8 mouse cellular contexts compared by ENCODE assay signal in genomic region chr7:45121404-45121803, GRCm38 (mm10). TPM values are rescaled to one million over a fixed set of nuclear protein-coding genes. Genes with fewer than 3 reads are reported as not detected.
DNase-seq lines count a peak whose midpoint lies in the region; ATAC-seq lines count a peak whose summit lies in the region.

No protein-coding gene starts in this region.

- intact Hi-C loops in left cerebral cortex, postnatal 14 days (cut with DNase I) = loop anchor here (5.0 kb wide), 1 partner anchor 39 kb away; no protein-coding TSS in a partner anchor

- no peak overlapping the region for H3K27ac ChIP-seq in neural tube, embryonic 12.5 days
- 0 out of 2 replicates have a peak overlapping the region, but pooled peaks have one; percentile 11 for H3K27ac ChIP-seq in embryonic facial prominence, embryonic 13.5 days
- peak overlapping the region; percentile 60 for H3K27ac ChIP-seq in kidney, embryonic 15.5 days

- H3K9me3 ChIP-seq in neural tube, embryonic 12.5 days = no peaks in the 10 kb centered on the region
- H3K9me3 ChIP-seq in embryonic facial prominence, embryonic 13.5 days = no peaks in the 10 kb centered on the region
- no peaks in the 10 kb centered on the region for H3K9me3 ChIP-seq in kidney, embryonic 15.5 days (replicated peaks)

- ATAC-seq in neural tube, embryonic 12.5 days (ENCODE audit: low FRiP score, low read depth) = no peak
- no peak for ATAC-seq in embryonic facial prominence, embryonic 13.5 days (ENCODE audit: insufficient number of reproducible peaks, insufficient read depth, low FRiP score, low TSS enrichment, low read depth)
- no peak for ATAC-seq in kidney, embryonic 15.5 days (replicated peaks; ENCODE audit: low FRiP score)

- no peaks in the 10 kb centered on the region for H3K27me3 ChIP-seq in neural tube, embryonic 12.5 days (replicated peaks)
- H3K27me3 ChIP-seq in embryonic facial prominence, embryonic 13.5 days = no peaks in the 10 kb centered on the region
- no peaks in the 10 kb centered on the region for H3K27me3 ChIP-seq in kidney, embryonic 15.5 days

- no peak for DNase-seq in neural tube, embryonic 10.5 days (ENCODE audit: extremely low spot score, low spot score)
- DNase-seq in lung, postnatal 36 days = peak; percentile 86
- peak; percentile 87 for DNase-seq in thymus, postnatal 14 days
- no peak for DNase-seq in yolk sac, embryonic 10.5 days (ENCODE audit: low spot score)
- DNase-seq in left cerebral cortex, postnatal 14 days (ENCODE audit: low spot score in 2 of 2) = no peak

- H3K36me3 ChIP-seq in neural tube, embryonic 12.5 days = peaks cover 57% of the 10 kb centered on the region
- peaks cover 63% of the 10 kb centered on the region for H3K36me3 ChIP-seq in embryonic facial prominence, embryonic 13.5 days
- peaks cover 64% of the 10 kb centered on the region for H3K36me3 ChIP-seq in kidney, embryonic 15.5 days

- 76% methylated on average over 8 of the region's 8 CpGs for WGBS in neural tube, embryonic 12.5 days
- 65% methylated on average over 8 of the region's 8 CpGs for WGBS in embryonic facial prominence, embryonic 13.5 days
- 68% methylated on average over 8 of the region's 8 CpGs for WGBS in kidney, embryonic 15.5 days

- H3K4me1 ChIP-seq in neural tube, embryonic 12.5 days = peaks cover 24% of the 10 kb centered on the region
- peaks cover 40% of the 10 kb centered on the region for H3K4me1 ChIP-seq in embryonic facial prominence, embryonic 13.5 days
- H3K4me1 ChIP-seq in kidney, embryonic 15.5 days = peaks cover 54% of the 10 kb centered on the region

- no peak overlapping the region for H3K4me3 ChIP-seq in neural tube, embryonic 12.5 days
- H3K4me3 ChIP-seq in embryonic facial prominence, embryonic 13.5 days = peak overlapping the region; percentile 6; the same call in 1 of the 2 replicates
- 0 out of 2 replicates have a peak overlapping the region, but pooled peaks have one; percentile 90 for H3K4me3 ChIP-seq in kidney, embryonic 15.5 days (replicated peaks)

- H3K4me2 ChIP-seq in neural tube, embryonic 12.5 days (replicated peaks) = peak overlapping the region; percentile 16
- H3K4me2 ChIP-seq in embryonic facial prominence, embryonic 13.5 days = peak overlapping the region; percentile 21
- peak overlapping the region; percentile 14 for H3K4me2 ChIP-seq in kidney, embryonic 15.5 days

- no peak overlapping the region for H3K9ac ChIP-seq in neural tube, embryonic 12.5 days
- H3K9ac ChIP-seq in embryonic facial prominence, embryonic 13.5 days = peak overlapping the region; percentile 99
- peak overlapping the region; percentile 23 for H3K9ac ChIP-seq in kidney, embryonic 15.5 days

RNA-seq across cellular contexts. Expression of gene Rps11, which starts 2.8 kb away (rescaled TPM):
- 1,089 and 1,117 TPM in 2 replicates for polyA plus RNA-seq in neural tube, embryonic 12.5 days (2016; fragmentation: Nextera tagmentation; extraction: Ambion mirVana)
- 1,651 and 1,760 TPM in 2 replicates for polyA plus RNA-seq in embryonic facial prominence, embryonic 13.5 days (2015; fragmentation: Nextera tagmentation; extraction: Ambion mirVana)
- 1,536 and 1,655 TPM in 2 replicates for polyA plus RNA-seq in kidney, embryonic 15.5 days (2015; fragmentation: Nextera tagmentation; extraction: Ambion mirVana)
- total RNA-seq in left cerebral cortex, postnatal 14 days (2021) = 100 to 1,000 TPM; 402 to 406 TPM

RNA-seq across cellular contexts. Expression of gene Rpl13a, which starts 7.2 kb away (rescaled TPM):
- 974 and 1,017 TPM in 2 replicates for polyA plus RNA-seq in neural tube, embryonic 12.5 days (2016; fragmentation: Nextera tagmentation; extraction: Ambion mirVana)
- polyA plus RNA-seq in embryonic facial prominence, embryonic 13.5 days (2015; fragmentation: Nextera tagmentation; extraction: Ambion mirVana) = 1,453 and 1,588 TPM in 2 replicates
- polyA plus RNA-seq in kidney, embryonic 15.5 days (2015; fragmentation: Nextera tagmentation; extraction: Ambion mirVana) = 1,248 and 1,360 TPM in 2 replicates
- 100 to 1,000 TPM; 608 to 639 TPM for total RNA-seq in left cerebral cortex, postnatal 14 days (2021)

RNA-seq across cellular contexts. Expression of gene Gm45713, which starts 14.6 kb away (rescaled TPM):
- polyA plus RNA-seq in neural tube, embryonic 12.5 days (2016; fragmentation: Nextera tagmentation; extraction: Ambion mirVana) = not detected in 2 replicates
- 0.20 TPM in 1 of 2 replicates, not detected in the other for polyA plus RNA-seq in embryonic facial prominence, embryonic 13.5 days (2015; fragmentation: Nextera tagmentation; extraction: Ambion mirVana)
- polyA plus RNA-seq in kidney, embryonic 15.5 days (2015; fragmentation: Nextera tagmentation; extraction: Ambion mirVana) = 0.44 TPM in 1 of 2 replicates, not detected in the other
- not detected for total RNA-seq in left cerebral cortex, postnatal 14 days (2021)

RNA-seq across cellular contexts. Expression of gene Flt3l, which starts 14.8 kb away (rescaled TPM):
- 1.0 and 1.3 TPM in 2 replicates for polyA plus RNA-seq in neural tube, embryonic 12.5 days (2016; fragmentation: Nextera tagmentation; extraction: Ambion mirVana)
- 1.3 and 1.7 TPM in 2 replicates for polyA plus RNA-seq in embryonic facial prominence, embryonic 13.5 days (2015; fragmentation: Nextera tagmentation; extraction: Ambion mirVana)
- 1.9 and 7.5 TPM in 2 replicates for polyA plus RNA-seq in kidney, embryonic 15.5 days (2015; fragmentation: Nextera tagmentation; extraction: Ambion mirVana)
- total RNA-seq in left cerebral cortex, postnatal 14 days (2021) = 1 to 10 TPM; 2.4 to 3.2 TPM

RNA-seq across cellular contexts. Expression of gene Fcgrt, which starts 17.8 kb away (rescaled TPM):
- polyA plus RNA-seq in neural tube, embryonic 12.5 days (2016; fragmentation: Nextera tagmentation; extraction: Ambion mirVana) = 14.1 and 15.7 TPM in 2 replicates
- 61.6 and 65.1 TPM in 2 replicates for polyA plus RNA-seq in embryonic facial prominence, embryonic 13.5 days (2015; fragmentation: Nextera tagmentation; extraction: Ambion mirVana)
- 78.0 and 93.5 TPM in 2 replicates for polyA plus RNA-seq in kidney, embryonic 15.5 days (2015; fragmentation: Nextera tagmentation; extraction: Ambion mirVana)
- total RNA-seq in left cerebral cortex, postnatal 14 days (2021) = 10 to 100 TPM; 21.0 to 22.8 TPM

Comparison
In these comparisons a context has a peak if more than half of its experiments do, and no peak if none do; other contexts are left out.
1. DNase-seq: peak in lung, postnatal 36 days (single experiment) and thymus, postnatal 14 days (single experiment); none in neural tube, embryonic 10.5 days (single experiment), yolk sac, embryonic 10.5 days (single experiment) and left cerebral cortex, postnatal 14 days (0 of 2).
2. Peak in every context shown above with its lines, with median percentiles within 50 percentile points of each other: H3K4me2 ChIP-seq.